Mouse (Mus musculus) liver, embryonic 16.5 days (tissue): ENCODE measurements around the gene Lrrc74b. TPM values are rescaled to one million over a fixed set of nuclear protein-coding genes. Genes with fewer than 3 reads are reported as not detected.
A peak's percentile ranks its signal among the peaks of the same experiment; 100 is the strongest.

Source experiments
- ATAC-seq: fragments of 200-750 bp; cut with Nextera tagmentation; 2 replicates; pipeline ENCODE4 v1.8.0; 2017; ENCODE audit warnings: low read depth, mild to moderate bottlenecking, moderate number of reproducible peaks, moderate library complexity
- H3K27ac ChIP-seq: fragments of 300-500 bp; sonication (generic); 2 replicates; pipeline ENCODE4 v1.5.1; 2014; ENCODE audit warnings: mild to moderate bottlenecking, low read length
- H3K27me3 ChIP-seq: fragments of 300-500 bp; sonication (generic); 2 replicates; pipeline ENCODE4 v1.6.1; 2014; ENCODE audit warnings: low read depth, low read length, mixed read lengths; ENCODE audit not compliant: control insufficient read depth, insufficient read depth
- H3K36me3 ChIP-seq: fragments of 300-500 bp; sonication (generic); 2 replicates; pipeline ENCODE4 v1.6.1; 2014; ENCODE audit warnings: mild to moderate bottlenecking; ENCODE audit not compliant: control insufficient read depth, insufficient read depth
- H3K4me1 ChIP-seq: fragments of 300-500 bp; sonication (generic); 2 replicates; pipeline ENCODE4 v1.6.1; 2014; ENCODE audit warnings: low read depth, low read length, mixed read lengths; ENCODE audit not compliant: control insufficient read depth
- H3K4me2 ChIP-seq: fragments of 300-500 bp; sonication (generic); 2 replicates; pipeline ENCODE4 v1.6.1; 2014; ENCODE audit warnings: low read depth, low read length, mixed read lengths
- H3K4me3 ChIP-seq: fragments of 300-500 bp; sonication (generic); 2 replicates; pipeline ENCODE4 v1.5.1; 2014; ENCODE audit warnings: low read depth, mild to moderate bottlenecking, low read length
- H3K9ac ChIP-seq: fragments of 300-500 bp; sonication (generic); 2 replicates; pipeline ENCODE4 v1.6.1; 2014; ENCODE audit warnings: low read depth, low read length
- H3K9me3 ChIP-seq: fragments of 300-500 bp; sonication (generic); replicated peaks from 2 replicates; pipeline ENCODE4 v1.6.1; 2016; ENCODE audit warnings: low read length; ENCODE audit not compliant: control insufficient read depth
- WGBS: fragments of 180-500 bp; shearing (Covaris S2); extraction: QIAGEN DNeasy Blood & Tissue Kit; methylation state at CpG from one replicate; pipeline ENCODE4 v1.1.7; 2014; ENCODE audit not compliant: insufficient replicate concordance; 5-methylcytosine and 5-hydroxymethylcytosine counted together
- polyA plus RNA-seq: library from polyadenylated mRNA; unstranded; fragments of >200 nt; fragmentation: Nextera tagmentation; extraction: Ambion mirVana; gene quantifications from 2 replicates; pipeline ENCODE4 v1.2.1, GENCODE M21; 2015

The Lrrc74b gene
- polyA plus RNA-seq, 1 experiment from 2014 or later: 0.06 TPM

DNA sequence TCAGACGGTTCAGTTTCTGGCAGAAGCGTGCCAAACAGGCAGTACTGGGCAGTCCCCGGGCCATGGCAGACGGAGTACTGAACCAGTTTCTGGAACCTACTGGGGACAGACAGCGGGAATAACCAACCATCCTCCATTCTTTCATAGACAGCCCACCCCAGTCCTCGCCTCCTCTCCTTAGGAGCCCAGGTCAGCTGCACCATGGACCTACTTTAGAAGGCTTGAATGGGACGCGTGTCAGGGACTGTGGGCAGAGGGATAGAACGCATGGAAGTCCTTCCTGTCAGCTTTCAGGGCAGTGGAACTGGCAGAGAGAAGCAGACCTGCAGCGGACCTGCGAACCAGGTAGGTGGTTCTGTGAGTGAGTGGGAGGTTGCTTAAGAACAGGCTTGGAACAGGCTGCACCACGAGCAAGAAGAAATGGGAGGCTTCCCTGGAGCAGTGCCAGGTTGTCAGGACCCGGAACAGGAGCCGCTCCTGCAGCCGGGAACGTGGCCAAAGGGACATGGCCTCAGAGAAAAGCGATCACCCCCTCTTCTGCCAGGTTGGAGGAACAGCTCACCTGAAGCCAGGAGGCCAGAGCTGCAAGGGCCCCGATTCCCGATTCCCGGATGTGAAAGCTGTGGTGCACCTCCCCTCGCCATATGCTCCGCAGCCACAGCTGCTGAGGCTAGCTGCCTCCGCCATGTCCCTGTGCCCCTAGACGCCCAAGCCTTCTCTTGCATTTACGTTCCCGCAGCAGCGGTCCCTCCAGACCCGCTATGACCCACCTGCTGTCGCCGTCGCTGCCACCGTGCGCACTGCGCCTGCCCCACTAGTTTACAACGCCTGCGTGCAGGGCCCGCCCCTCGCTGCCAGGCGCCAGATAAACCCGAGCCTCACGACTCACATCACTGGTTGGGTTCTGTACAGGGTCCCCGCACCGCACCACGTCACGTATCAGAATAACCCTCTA is 15.1 kb upstream of the Lrrc74b start:
- Histone ChIP-seq H3K9ac (peak overlapping the region; percentile 47; the same call in 1 of the 2 replicates), H3K4me2 (peak overlapping the region; percentile 78), H3K4me1 (peaks cover 7% of the 10 kb centered on the region), H3K27ac (no peak overlapping the region), H3K36me3 (no peaks in the 10 kb centered on the region), H3K4me3 (peak overlapping the region; percentile 61), H3K9me3 (no peaks in the 10 kb centered on the region), H3K27me3 (peaks cover 21% of the 10 kb centered on the region)
- WGBS: 11% methylated on average over 45 of the region's 45 CpGs
- ATAC-seq: peak; percentile 62; the same call in 1 of the 2 replicates

DNA sequence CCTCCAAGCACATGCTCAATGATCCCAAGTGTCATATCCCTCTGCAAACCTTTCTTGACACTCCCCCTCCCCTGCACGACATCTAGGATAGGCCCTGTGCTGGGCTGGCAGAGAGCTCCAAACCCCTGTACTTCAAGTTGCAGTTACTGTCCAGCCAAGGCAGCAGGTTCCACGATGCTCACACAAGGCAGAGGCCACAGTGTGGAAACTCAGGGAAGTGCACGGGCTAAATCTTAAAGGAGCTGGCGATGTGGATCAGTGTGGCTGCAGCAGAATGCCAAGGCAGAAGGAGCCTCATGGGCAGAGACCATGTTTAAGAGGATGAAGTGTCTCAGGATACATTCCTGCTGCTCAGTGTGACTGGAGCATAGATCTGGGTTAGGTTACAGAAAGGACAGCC is 5.1 kb upstream of the Lrrc74b start:
- Histone ChIP-seq H3K4me2 (no peak overlapping the region), H3K27ac (no peak overlapping the region), H3K4me3 (no peak overlapping the region), H3K4me1 (no peaks in the 10 kb centered on the region; the same call in 1 of the 2 replicates), H3K36me3 (no peaks in the 10 kb centered on the region), H3K27me3 (peaks cover 5% of the 10 kb centered on the region), H3K9me3 (no peaks in the 10 kb centered on the region), H3K9ac (no peak overlapping the region)
- WGBS: 31% methylated on average over 4 of the region's 4 CpGs
- no peak for ATAC-seq

- Histone ChIP-seq H3K4me2 (no peak overlapping the region), H3K27ac (no peak overlapping the region), H3K4me3 (no peak overlapping the region), H3K9me3 (no peaks in the 10 kb centered on the region), H3K4me1 (no peaks in the 10 kb centered on the region; the same call in 1 of the 2 replicates), H3K36me3 (no peaks in the 10 kb centered on the region), H3K27me3 (peaks cover 9% of the 10 kb centered on the region), H3K9ac (no peak overlapping the region)
- no peak for ATAC-seq
- 35% methylated on average over 3 of the region's 3 CpGs for WGBS
Measured at GRCm38 (mm10) chr16:17564771-17565170, 3.7 kb upstream of the Lrrc74b start.

DNA sequence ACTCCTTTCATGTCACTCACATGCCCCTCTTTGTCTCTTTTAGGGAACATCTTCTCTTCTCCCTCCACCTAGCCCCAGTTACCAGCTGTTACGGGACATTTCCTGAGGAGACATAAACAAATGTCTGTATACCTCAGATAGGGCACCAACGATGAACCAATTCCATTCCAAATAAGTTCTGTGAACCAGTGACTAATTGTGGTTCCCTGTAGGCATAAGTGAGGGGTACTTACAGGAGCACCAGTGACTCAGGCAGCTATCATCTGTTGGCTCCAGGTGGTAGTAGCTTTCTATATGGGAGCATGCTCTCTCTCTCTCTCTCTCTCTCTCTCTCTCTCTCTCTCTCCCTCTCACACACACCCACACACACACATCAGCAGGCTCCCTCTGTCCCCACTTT is 3.2 kb upstream of the Lrrc74b start:
- Histone ChIP-seq H3K9ac (no peak overlapping the region), H3K27me3 (peaks cover 9% of the 10 kb centered on the region), H3K4me2 (no peak overlapping the region), H3K4me3 (no peak overlapping the region), H3K9me3 (no peaks in the 10 kb centered on the region), H3K4me1 (no peaks in the 10 kb centered on the region; the same call in none of the 2 replicates), H3K27ac (no peak overlapping the region), H3K36me3 (no peaks in the 10 kb centered on the region)
- no peak for ATAC-seq
- WGBS: 43% methylated on average over 2 of the region's 2 CpGs

DNA sequence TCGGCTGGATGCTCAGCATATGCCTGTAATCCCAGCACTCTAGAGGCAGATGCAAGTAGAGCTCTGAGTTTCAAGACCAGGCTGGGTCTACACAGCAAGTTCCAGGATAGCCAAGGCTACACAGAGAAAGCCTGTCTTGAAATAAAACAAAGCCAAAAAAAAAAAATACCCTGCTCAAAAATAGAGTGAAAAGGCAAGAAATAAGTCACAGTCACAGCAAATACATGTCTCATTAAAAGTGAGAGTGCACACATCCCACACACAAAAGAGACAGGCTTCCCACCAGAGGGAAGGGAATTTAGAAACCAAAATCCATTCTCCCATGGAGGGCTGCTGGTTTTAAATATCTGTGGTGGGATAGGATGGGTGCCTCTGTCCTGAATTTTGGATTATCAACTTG is 2.5 kb upstream of the Lrrc74b start:
- H3K9ac ChIP-seq: no peak overlapping the region
- no peak overlapping the region for H3K4me2 ChIP-seq
- peaks cover 4% of the 10 kb centered on the region for H3K4me1 ChIP-seq
- no peaks in the 10 kb centered on the region for H3K9me3 ChIP-seq
- 46% methylated on average over 1 of the region's 1 CpGs for WGBS
- no peak for ATAC-seq
- no peak overlapping the region for H3K27ac ChIP-seq
- H3K4me3 ChIP-seq: no peak overlapping the region
- H3K27me3 ChIP-seq: peaks cover 9% of the 10 kb centered on the region
- H3K36me3 ChIP-seq: no peaks in the 10 kb centered on the region

DNA sequence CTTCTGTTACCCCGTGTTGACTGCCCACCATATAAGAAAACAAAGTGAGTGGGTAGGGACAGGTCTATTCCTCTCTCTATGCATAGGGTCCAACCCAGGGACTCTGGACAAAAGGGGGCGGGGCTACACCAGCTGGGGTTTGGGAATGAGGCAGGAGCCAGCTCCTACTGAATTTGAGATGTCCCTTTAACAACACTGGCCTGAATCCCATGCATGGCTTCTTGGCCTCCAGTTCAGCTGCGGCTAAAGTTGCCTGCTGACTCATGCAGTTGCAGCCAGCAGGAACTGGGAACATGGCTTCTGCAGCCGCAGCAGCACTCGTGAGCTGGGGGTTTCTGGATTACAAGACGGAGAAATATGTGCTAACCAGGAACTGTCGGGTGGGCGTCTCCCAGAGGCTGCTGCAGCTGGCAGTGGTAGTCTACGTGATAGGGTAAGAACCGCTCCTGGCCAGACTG is 733 bp upstream of the Lrrc74b start, which contains the start of gene P2rx6:
TSS of gene P2rx6 (plus strand) at position 135 of the 458 bp plus-strand sequence.
- H3K27ac ChIP-seq: no peak within 1 kb of the TSS
- peak within 1 kb of the TSS; percentile 18; the same call in 1 of the 2 replicates for H3K4me3 ChIP-seq
- H3K27me3 ChIP-seq: peaks cover 9% of the 10 kb centered on the region
- no peaks in the 10 kb centered on the region for H3K9me3 ChIP-seq
- H3K9ac ChIP-seq: no peak within 1 kb of the TSS
- peak within 1 kb of the TSS; percentile 36 for H3K4me2 ChIP-seq
- no peaks in the 10 kb centered on the region for H3K36me3 ChIP-seq
- WGBS: 3% methylated on average over 10 of the region's 10 CpGs
- 0 out of 2 replicates have a peak, but pooled peaks have one; percentile 21 for ATAC-seq
- peaks cover 9% of the 10 kb centered on the region for H3K4me1 ChIP-seq

DNA sequence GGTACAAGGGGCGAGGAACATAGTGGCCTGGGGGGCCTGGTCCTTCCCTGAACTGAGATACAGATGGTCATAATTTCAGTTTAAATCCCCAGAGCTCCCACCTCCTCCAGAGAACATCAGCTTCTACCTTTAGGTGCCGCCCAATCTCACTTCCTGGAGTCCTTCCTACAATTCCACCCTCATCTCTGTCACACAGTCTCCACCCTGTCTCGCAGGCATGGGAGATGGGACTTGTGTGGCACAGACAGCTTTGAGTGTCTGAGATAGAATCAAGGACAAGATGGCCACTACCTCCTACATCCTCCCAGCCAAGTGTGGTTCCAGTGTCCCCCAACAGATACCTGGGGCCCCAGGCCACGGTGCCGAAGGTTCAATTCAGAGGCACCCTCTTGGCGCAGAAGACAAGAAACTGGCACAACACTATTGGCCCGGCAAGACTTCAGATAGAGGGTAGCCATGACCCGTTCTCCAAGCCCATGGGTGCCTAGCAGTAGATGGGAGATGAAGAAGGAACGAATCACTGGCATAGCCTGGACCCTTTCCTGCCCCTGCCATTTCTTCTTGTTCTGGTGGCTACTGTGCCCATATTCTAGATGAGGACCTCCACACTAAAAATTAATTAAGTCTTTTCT is 1.5 kb downstream of the Lrrc74b start:
- 57% methylated on average over 9 of the region's 9 CpGs for WGBS

DNA sequence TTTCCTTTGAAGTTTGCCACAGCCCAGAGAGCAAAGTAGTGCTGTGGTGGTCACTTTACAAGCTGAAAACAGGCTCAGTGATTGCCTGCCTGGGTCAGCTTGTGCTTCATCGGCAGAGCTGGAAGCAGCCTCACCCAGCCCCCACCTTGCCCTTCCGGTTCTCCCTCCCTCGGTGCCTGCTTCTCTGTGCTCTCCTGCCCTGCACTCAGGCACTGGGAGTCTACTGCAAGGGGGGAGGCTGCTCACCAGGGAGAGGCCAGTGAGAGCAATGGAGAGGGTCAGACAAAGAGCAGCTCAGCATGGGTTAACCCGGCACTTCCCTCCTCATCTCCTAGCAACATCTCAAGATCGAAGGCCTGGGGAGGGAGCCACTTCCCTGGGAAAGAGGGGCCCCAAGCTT is 2.2 kb downstream of the Lrrc74b start:
- Histone ChIP-seq H3K9ac (no peak overlapping the region), H3K9me3 (no peaks in the 10 kb centered on the region)

More for the DNA sequence above, 1.5 kb downstream of the Lrrc74b start:
- no peaks in the 10 kb centered on the region for H3K9me3 ChIP-seq
- peaks cover 22% of the 10 kb centered on the region for H3K4me1 ChIP-seq
- ATAC-seq: no peak
- no peak overlapping the region for H3K4me3 ChIP-seq
- H3K27me3 ChIP-seq: peaks cover 9% of the 10 kb centered on the region
- H3K36me3 ChIP-seq: no peaks in the 10 kb centered on the region
- H3K4me2 ChIP-seq: no peak overlapping the region
- H3K9ac ChIP-seq: no peak overlapping the region
- no peak overlapping the region for H3K27ac ChIP-seq

More for the DNA sequence above, 2.2 kb downstream of the Lrrc74b start:
- no peak for ATAC-seq
- Histone ChIP-seq H3K4me1 (peaks cover 29% of the 10 kb centered on the region), H3K4me3 (no peak overlapping the region; the same call in 1 of the 2 replicates), H3K27me3 (peaks cover 9% of the 10 kb centered on the region), H3K27ac (no peak overlapping the region), H3K4me2 (peak overlapping the region; percentile 31), H3K36me3 (no peaks in the 10 kb centered on the region)
- 0% methylated on average over 5 of the region's 5 CpGs for WGBS
